Mouse (Mus musculus) MN1 (cell line): ENCODE measurements around the gene Mast4.

Experiments used
- DNase-seq: peaks from one replicate; pipeline ENCODE4 v3.0.0-alpha.2; 2016; ENCODE audit warnings: low spot score

The Mast4 gene

DNA sequence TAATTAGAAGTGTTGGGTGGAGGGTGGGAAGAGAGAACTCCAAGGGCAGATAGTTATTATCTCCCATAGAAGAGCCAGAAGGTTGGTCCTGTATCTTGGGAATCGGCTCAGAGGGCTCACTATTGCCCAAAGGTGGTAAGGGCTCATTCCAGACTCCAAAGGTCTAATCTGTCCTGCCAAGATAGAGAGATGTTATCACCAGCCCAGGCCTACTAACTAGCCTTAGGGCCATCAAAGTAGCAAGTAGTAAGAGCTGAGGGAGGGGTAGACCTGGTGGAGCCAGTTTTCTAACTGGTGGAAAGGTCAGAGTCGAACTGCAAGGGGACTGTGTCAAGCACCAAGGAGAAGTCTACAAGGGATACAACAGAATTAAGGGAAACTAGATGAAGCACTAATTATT lies 470.2 kb downstream of the Mast4 start:
- DNase-seq, result no peak

DNA sequence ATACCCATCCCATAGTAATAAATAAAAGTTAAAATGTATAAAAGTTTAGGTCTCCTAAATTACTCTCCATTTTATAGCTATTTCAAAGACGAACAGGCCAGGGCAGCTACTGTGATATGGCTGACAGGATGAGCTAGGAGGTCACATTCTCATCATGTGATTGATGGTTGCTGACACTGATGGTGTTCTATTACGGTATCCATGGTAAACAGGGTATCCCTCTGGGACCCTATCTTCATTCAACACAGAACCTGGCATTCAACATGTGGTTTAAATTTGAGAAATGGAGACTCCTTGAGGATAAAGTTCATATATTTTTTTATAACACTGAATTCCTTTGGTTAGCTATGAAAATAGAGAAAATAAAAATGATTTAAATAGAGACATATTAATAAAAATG lies 471.3 kb downstream of the Mast4 start:
- no peak for DNase-seq

- no peak for DNase-seq
These were observed 471.9 kb downstream of the Mast4 start for GRCm38 (mm10) chr13:102862397-102862796.

- no peak for DNase-seq
These were observed 473.6 kb downstream of the Mast4 start for GRCm38 (mm10) chr13:102860733-102861132.

GRCm38 (mm10) chr13:102860135-102860534 lies 474.2 kb downstream of the Mast4 start:
- no peak for DNase-seq

DNA sequence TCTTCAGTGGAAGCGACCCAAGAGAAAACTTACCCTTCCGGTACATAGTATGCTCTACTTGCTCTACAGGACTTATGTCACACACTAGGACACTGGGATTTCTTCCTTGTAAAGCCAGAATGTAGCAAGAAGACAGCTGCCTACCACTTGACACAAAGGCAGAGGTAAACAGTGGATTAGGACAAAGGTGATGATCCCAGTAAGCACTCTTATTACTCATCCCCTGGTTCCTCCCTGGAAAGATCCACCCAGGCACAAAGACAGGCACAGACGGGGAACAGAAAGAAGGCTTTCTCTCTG lies 476.8 kb downstream of the Mast4 start:
- DNase-seq, result no peak

- no peak for DNase-seq
These were observed 477.3 kb downstream of the Mast4 start for GRCm38 (mm10) chr13:102856821-102857538.

DNA sequence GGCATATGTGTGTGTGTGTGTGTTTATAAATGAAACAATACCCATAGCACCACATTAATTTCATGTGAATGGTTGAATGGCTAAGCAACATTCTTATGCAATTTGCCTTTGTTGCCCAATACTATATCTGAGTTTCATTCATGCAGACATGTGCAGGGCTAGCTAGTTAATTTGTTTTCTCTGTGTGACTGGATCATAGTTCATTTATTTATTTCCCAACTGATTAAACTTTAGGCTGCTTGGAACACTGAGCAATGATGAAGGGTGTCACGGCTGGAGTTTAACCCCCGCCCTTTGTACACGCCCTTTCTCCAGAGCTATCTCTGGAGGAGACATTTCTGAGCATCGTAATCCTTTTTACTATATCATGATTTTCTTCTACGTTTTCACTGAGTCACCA lies 481.4 kb downstream of the Mast4 start:
- no peak for DNase-seq

GRCm38 (mm10) chr13:102851253-102851652 lies 483.0 kb downstream of the Mast4 start:
- no peak for DNase-seq

- no peak for DNase-seq
These were observed 483.7 kb downstream of the Mast4 start for GRCm38 (mm10) chr13:102850594-102850993.

- DNase-seq, result no peak
These were observed 485.2 kb downstream of the Mast4 start for GRCm38 (mm10) chr13:102849068-102849467.

GRCm38 (mm10) chr13:102846473-102846872 lies 487.8 kb downstream of the Mast4 start:
- DNase-seq, result no peak

DNA sequence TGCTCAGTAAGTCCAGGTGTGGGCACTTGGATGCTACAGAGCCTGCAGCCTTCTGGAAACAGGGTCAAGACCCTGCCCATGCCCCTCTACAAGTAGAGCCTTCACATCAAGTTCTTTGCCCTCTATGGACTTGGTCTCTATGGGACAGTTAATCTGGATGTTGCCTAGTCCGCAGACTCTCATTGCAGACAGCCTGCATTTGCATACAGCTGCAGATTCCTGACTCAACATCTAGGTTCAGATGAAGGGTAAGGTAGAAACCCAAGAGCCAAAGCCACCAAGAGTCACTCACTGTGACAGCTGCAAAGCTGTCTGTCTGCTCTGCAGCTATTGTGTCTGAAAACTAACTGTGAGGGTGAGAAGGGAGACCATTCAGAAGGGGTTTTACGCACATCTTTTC lies 491.6 kb downstream of the Mast4 start:
- DNase-seq, result no peak

DNA sequence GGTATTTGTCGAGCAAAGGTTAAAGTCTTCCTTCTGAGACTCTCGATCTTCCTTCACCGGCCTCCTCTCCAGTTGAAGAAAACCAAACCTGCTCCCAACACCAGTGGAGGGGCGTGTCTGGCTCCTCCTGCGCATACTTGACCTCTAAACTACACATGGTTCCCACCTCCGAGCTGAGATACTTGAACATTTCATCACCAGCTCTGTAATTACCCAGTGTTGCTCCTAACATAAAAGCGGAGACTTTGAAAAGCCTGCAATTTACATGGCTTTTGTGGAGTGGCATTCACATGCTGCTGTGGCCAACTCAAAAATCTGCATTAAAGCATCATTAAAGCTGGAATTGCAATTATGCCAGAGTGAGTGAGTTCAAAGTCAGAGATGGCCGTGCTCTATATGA lies 492.1 kb downstream of the Mast4 start:
- DNase-seq, result no peak

- DNase-seq, result no peak
These were observed 494.4 kb downstream of the Mast4 start for GRCm38 (mm10) chr13:102839741-102840482.

GRCm38 (mm10) chr13:102837427-102837826 lies 496.9 kb downstream of the Mast4 start:
- no peak for DNase-seq

DNA sequence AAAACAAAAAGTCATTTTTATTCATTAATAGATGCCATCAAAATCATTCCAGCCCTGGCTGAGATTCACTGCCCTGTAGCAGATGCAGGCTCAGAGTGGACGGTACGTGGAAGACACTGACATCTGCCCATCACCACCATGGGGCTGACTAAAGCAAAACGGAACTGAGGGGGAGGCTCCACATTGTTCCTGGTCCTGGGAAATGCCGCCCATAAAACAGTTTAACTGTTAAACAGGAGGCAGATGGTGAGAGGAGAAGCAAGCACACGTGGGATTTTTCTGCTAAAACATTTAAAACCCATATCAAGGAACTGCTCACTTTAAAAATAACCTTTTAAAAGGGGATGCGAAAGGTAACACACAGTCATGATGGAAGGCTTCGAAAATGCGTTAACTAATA lies 499.0 kb downstream of the Mast4 start:
- DNase-seq, result no peak

GRCm38 (mm10) chr13:102818287-102818686 lies 516.0 kb downstream of the Mast4 start:
- no peak for DNase-seq

GRCm38 (mm10) chr13:102816689-102817088 lies 517.6 kb downstream of the Mast4 start:
- no peak for DNase-seq

GRCm38 (mm10) chr13:102815158-102815557 lies 519.1 kb downstream of the Mast4 start:
- no peak for DNase-seq

DNA sequence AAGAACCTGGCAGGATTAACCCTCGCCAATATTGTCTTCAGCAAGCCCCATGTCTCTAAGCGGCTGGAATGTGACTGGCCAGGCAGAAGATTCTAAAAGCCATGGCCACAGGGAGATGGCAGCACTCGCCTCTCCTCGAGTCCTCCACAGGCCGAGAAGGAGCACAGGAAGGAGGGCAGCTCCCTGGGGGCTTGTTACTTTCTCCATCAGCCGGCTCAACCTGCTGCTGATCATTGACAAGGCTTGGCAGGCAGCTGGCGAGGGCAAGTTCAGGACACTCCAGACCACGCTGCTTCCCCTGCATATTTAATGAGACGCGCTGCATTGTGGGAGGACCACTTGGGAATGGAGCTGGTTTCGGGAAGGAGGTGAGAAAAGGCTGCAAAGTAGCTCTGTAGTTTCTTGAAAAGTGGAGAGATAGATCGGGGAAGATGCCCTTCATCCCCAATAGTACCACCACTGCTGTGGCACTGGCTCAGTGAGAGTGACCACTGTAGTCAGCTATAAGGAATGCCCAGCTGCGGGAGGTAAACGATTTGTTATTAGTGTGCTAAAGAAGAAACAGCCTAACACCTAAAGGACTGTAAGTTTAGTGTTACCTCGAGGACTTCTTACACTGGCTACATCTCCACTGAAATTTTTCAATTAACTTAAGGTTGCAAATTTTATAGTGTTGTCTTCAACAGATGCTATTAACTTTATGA lies 523.0 kb downstream of the Mast4 start:
- peak; percentile 90 for DNase-seq

DNA sequence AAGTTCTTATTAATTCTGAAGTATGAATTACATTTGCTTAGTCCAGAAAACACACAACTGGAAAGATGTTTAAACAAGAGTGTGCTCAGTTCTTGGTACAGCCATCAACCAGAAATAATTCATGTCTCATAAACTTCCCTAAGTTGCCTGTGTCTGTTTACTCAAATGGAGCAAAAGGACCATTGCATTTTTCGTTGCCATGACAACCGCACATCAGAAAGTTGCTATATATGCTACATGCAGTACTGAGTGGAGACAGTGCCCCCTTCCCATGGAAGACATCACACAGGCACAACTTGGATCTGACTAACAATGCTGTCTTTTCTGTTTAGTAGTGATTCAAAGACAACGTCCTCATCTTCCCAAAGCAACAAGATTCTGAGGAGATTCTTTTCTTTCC lies 527.6 kb downstream of the Mast4 start:
- DNase-seq, result no peak

DNA sequence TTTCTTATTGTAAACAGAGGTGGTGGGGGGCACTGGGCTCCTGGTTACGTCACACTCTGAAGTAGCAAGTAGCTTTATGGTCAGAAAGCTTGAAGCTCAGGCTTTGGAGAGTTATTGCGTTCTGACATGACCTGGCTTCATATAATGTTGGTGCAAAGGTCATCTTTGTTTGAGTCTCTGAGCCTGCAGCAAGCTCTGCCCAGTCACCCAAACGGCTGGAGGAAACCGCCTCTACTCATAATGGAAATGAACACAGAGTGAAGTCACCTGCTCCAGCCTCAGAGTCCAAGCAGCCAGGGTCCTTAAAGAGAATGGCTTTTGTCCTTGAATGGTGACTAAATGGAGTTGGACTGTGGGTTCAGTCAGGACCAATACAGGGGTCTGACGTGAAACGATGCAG lies 529.1 kb downstream of the Mast4 start:
- DNase-seq, result no peak
